Mouse (Mus musculus): ENCODE measurements around the gene Gm45808. TPM values are rescaled to one million over a fixed set of nuclear protein-coding genes. Genes with fewer than 3 reads are reported as not detected.
"Not testable (repeated sequence)": the region's sequence is repeated elsewhere in the genome, so short reads cannot be mapped to it uniquely, and the experiment has no call there.

Gm45808 gene
- polyA plus RNA-seq, 1 experiment from 2014 or later, result not detected

- ATAC-seq (ENCODE audit: low FRiP score, low TSS enrichment), result peak; percentile 59
- TF ChIP-seq EP300 (optimal IDR thresholded peaks at IDR 0.05), result no peak
- peak; percentile 57 for TF ChIP-seq CTCF (IDR thresholded peaks at IDR 0.05; ENCODE audit: low read depth)
- 0 out of 2 replicates have a peak, but pooled peaks cover 6% of the 10 kb centered on the region for H3K4me1 ChIP-seq (replicated peaks; ENCODE audit: control insufficient read depth, insufficient read depth)
- H3K27me3 ChIP-seq (ENCODE audit: control insufficient read depth, insufficient read depth, low read length), result no peaks in the 10 kb centered on the region
- peaks cover 4% of the 10 kb centered on the region; the same call in 1 of the 2 replicates for H3K36me3 ChIP-seq (ENCODE audit: control insufficient read depth, insufficient read depth, low read length)
- H3K4me3 ChIP-seq (ENCODE audit: low read depth, low read length), result peak overlapping the region; percentile 45
- H3K27ac ChIP-seq (replicated peaks), result peak overlapping the region; percentile 86
- DNase-seq (ENCODE audit: low spot score), result peak; percentile 89
- under 1% methylated on average over 28 of the region's 28 CpGs for WGBS
- peak overlapping the region; percentile 70 for H3K9ac ChIP-seq (ENCODE audit: low read length)
- H3K9me3 ChIP-seq (ENCODE audit: control insufficient read depth, low read length), result no peaks in the 10 kb centered on the region
- H3K4me2 ChIP-seq (replicated peaks; ENCODE audit: low read depth), result peak overlapping the region; percentile 61
These were observed 35.1 kb upstream of the Gm45808 start for GRCm38 (mm10) chr7:45521728-45522184.

DNA sequence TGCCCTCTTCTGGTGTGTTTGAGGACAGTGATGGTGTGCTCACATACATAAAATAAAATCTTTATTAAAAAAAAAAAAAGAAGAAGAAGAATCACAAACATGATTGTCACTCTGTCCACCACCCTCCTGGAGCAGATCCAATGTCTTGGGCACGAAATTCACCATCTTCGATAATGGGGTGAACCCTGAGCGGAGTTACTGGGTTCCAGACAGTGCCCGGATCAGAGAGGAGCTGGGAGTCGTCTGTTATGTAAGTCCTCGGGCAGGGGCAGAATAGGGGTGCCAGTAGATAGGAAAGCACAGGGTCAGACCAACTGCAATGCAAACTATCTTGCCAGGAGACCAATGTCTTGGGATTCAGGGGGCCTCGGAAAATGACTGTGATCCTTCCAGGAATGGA is 34.0 kb upstream of the Gm45808 start:
- no peak overlapping the region for H3K4me3 ChIP-seq (ENCODE audit: low read depth, low read length)
- H3K9me3 ChIP-seq (ENCODE audit: control insufficient read depth, low read length), result no peaks in the 10 kb centered on the region
- H3K36me3 ChIP-seq (ENCODE audit: control insufficient read depth, insufficient read depth, low read length), result peaks cover 4% of the 10 kb centered on the region; the same call in 1 of the 2 replicates
- H3K27ac ChIP-seq (replicated peaks), result no peak overlapping the region
- WGBS, result 93% methylated on average over 7 of the region's 7 CpGs
- no peak overlapping the region for H3K9ac ChIP-seq (ENCODE audit: low read length)
- no peak for ATAC-seq (ENCODE audit: low FRiP score, low TSS enrichment)
- no peaks in the 10 kb centered on the region for H3K27me3 ChIP-seq (ENCODE audit: control insufficient read depth, insufficient read depth, low read length)
- H3K4me1 ChIP-seq (replicated peaks; ENCODE audit: control insufficient read depth, insufficient read depth), result 0 out of 2 replicates have a peak, but pooled peaks cover 6% of the 10 kb centered on the region
- DNase-seq (ENCODE audit: low spot score), result no peak
- TF ChIP-seq CTCF (IDR thresholded peaks at IDR 0.05; ENCODE audit: low read depth) (no peak), EP300 (optimal IDR thresholded peaks at IDR 0.05) (no peak)
- no peak overlapping the region for H3K4me2 ChIP-seq (replicated peaks; ENCODE audit: low read depth)

DNA sequence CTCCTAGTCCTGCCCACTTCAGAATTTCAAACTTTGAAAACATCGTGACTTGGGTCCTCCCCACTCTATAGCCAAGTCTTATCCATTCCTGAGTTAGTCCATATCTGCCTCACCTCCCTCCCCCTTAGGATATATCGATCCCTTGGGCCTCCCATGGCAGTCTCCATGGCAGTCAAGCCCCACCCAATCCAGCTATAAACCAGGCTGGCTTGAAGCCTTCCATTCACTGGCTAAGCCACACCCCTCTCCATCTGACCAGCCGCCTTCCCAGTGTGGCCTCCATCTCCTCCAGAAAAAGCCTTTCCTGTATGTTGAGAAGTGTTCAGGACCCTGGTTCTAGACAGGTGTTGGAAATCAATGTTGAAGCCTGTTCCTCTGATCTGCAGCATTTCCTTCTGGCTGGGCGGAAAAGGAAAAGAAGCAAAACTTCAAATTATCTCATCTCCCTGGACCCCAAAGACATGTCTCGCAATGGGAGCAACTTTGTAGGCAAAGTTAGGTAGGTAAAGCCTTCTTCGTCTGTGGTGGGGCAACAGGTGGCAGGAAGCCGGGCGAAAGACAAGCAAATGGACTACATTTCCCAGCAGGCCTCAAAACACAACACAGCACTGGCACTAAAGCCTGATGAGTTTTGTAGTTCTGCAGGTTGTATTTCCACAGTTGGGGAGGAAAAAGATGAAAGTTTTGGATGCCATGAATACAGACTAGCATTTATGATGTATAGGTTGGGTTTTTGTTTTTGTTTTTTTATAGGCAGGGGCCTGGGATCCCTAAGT is 32.9 kb upstream of the Gm45808 start:
- TF ChIP-seq EP300 (optimal IDR thresholded peaks at IDR 0.05), result no peak
- TF ChIP-seq CTCF (IDR thresholded peaks at IDR 0.05; ENCODE audit: low read depth), result no peak
- no peak overlapping the region for H3K4me3 ChIP-seq (ENCODE audit: low read depth, low read length)
- DNase-seq (ENCODE audit: low spot score) (no peak), ATAC-seq (ENCODE audit: low FRiP score, low TSS enrichment) (no peak)
- H3K27ac ChIP-seq (replicated peaks), result no peak overlapping the region
- peaks cover 4% of the 10 kb centered on the region; the same call in 1 of the 2 replicates for H3K36me3 ChIP-seq (ENCODE audit: control insufficient read depth, insufficient read depth, low read length)
- H3K27me3 ChIP-seq (ENCODE audit: control insufficient read depth, insufficient read depth, low read length), result no peaks in the 10 kb centered on the region
- no peak overlapping the region for H3K4me2 ChIP-seq (replicated peaks; ENCODE audit: low read depth)
- H3K9me3 ChIP-seq (ENCODE audit: control insufficient read depth, low read length), result no peaks in the 10 kb centered on the region
- 72% methylated on average over 8 of the region's 8 CpGs for WGBS
- H3K9ac ChIP-seq (ENCODE audit: low read length), result no peak overlapping the region
- 0 out of 2 replicates have a peak, but pooled peaks cover 3% of the 10 kb centered on the region for H3K4me1 ChIP-seq (replicated peaks; ENCODE audit: control insufficient read depth, insufficient read depth)

GRCm38 (mm10) chr7:45518618-45519017 is 32.0 kb upstream of the Gm45808 start:
- WGBS, result 94% methylated on average over 16 of the region's 16 CpGs
- ATAC-seq (ENCODE audit: low FRiP score, low TSS enrichment), result no peak

DNA sequence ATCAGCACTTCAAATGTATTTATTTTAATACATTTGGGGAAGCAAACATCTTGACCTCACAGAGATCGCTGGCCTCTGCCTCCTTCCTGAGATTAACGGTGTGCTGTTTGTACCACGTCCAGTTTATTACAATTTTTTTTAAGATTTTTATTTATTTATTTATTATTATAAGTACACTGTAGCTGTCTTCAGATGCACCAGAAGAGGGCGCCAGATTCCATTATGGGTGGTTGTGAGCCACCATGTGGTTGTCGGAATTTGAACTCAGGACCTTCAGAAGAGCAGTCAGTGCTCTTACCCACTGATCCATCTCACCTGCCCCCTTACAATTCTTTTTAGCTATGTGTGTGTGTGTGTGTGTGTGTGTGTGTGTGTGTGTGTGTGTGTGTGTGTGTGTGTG is 30.2 kb upstream of the Gm45808 start:
- TF ChIP-seq CTCF (IDR thresholded peaks at IDR 0.05; ENCODE audit: low read depth), result peak; percentile 47
- H3K9ac ChIP-seq (ENCODE audit: low read length); DNase-seq (ENCODE audit: low spot score); ATAC-seq (ENCODE audit: low FRiP score, low TSS enrichment); H3K9me3 ChIP-seq (ENCODE audit: control insufficient read depth, low read length); H3K36me3 ChIP-seq (ENCODE audit: control insufficient read depth, insufficient read depth, low read length); H3K27ac ChIP-seq (replicated peaks); H3K4me3 ChIP-seq (ENCODE audit: low read depth, low read length); H3K27me3 ChIP-seq (ENCODE audit: control insufficient read depth, insufficient read depth, low read length); H3K4me2 ChIP-seq (replicated peaks; ENCODE audit: low read depth); H3K4me1 ChIP-seq (replicated peaks; ENCODE audit: control insufficient read depth, insufficient read depth): not testable (repeated sequence)
- WGBS, result 64% methylated on average over 5 of the region's 5 CpGs

More at GRCm38 (mm10) chr7:45518618-45519017, 32.0 kb upstream of the Gm45808 start:
- no peaks in the 10 kb centered on the region for H3K27me3 ChIP-seq (ENCODE audit: control insufficient read depth, insufficient read depth, low read length)
- 0 out of 2 replicates have a peak, but pooled peaks cover 3% of the 10 kb centered on the region for H3K4me1 ChIP-seq (replicated peaks; ENCODE audit: control insufficient read depth, insufficient read depth)
- no peak overlapping the region for H3K9ac ChIP-seq (ENCODE audit: low read length)
- no peaks in the 10 kb centered on the region for H3K9me3 ChIP-seq (ENCODE audit: control insufficient read depth, low read length)
- TF ChIP-seq CTCF (IDR thresholded peaks at IDR 0.05; ENCODE audit: low read depth), result no peak
- TF ChIP-seq EP300 (optimal IDR thresholded peaks at IDR 0.05), result no peak
- no peak overlapping the region for H3K4me3 ChIP-seq (ENCODE audit: low read depth, low read length)
- H3K4me2 ChIP-seq (replicated peaks; ENCODE audit: low read depth), result no peak overlapping the region
- DNase-seq (ENCODE audit: low spot score), result no peak
- H3K36me3 ChIP-seq (ENCODE audit: control insufficient read depth, insufficient read depth, low read length), result peaks cover 4% of the 10 kb centered on the region; the same call in 1 of the 2 replicates
- H3K27ac ChIP-seq (replicated peaks), result no peak overlapping the region

DNA sequence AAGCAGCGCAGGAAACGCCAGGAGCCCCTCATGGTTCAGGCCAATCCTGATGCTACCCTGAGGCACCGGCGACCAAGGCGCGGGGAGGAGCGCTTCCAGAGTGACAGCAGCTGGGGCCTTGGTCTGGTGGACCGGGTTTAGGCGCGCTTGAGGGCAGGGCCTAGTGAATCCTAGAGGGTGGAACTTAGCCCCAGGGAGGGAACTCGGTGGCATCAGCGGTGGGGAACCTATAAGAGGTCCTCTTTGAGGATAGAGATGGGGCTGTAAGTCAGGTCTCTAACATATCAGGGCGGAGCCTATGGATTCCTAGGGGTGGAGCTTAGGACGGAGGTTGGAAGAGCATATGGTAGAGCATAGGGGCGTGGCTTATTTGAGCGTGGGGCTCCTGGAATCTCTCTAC is 28.8 kb upstream of the Gm45808 start:
- DNase-seq (ENCODE audit: low spot score) (no peak), ATAC-seq (ENCODE audit: low FRiP score, low TSS enrichment) (peak; percentile 35)
- Histone ChIP-seq H3K4me1 (replicated peaks; ENCODE audit: control insufficient read depth, insufficient read depth) (no peaks in the 10 kb centered on the region), H3K36me3 (ENCODE audit: control insufficient read depth, insufficient read depth, low read length) (no peaks in the 10 kb centered on the region), H3K27ac (replicated peaks) (0 out of 2 replicates have a peak overlapping the region, but pooled peaks have one; percentile 4), H3K4me3 (ENCODE audit: low read depth, low read length) (no peak overlapping the region), H3K4me2 (replicated peaks; ENCODE audit: low read depth) (peak overlapping the region; percentile 29; the same call in 1 of the 2 replicates), H3K27me3 (ENCODE audit: control insufficient read depth, insufficient read depth, low read length) (no peaks in the 10 kb centered on the region), H3K9ac (ENCODE audit: low read length) (no peak overlapping the region), H3K9me3 (ENCODE audit: control insufficient read depth, low read length) (no peaks in the 10 kb centered on the region)
- no peak for TF ChIP-seq CTCF (IDR thresholded peaks at IDR 0.05; ENCODE audit: low read depth)
- TF ChIP-seq EP300 (optimal IDR thresholded peaks at IDR 0.05), result no peak
- 27% methylated on average over 16 of the region's 16 CpGs for WGBS

Measured in stomach, postnatal 0 days (tissue).